Mouse (Mus musculus) spleen, adult 2 months (tissue): Measurements from ENCODE around the gene Igf2.

ENCODE experiments used
- CTCF ChIP-seq: fragments of 200-500 bp; IDR thresholded peaks from 2 replicates; pipeline ENCODE4 v1.5.1; 2011; ENCODE audit warnings: mild to moderate bottlenecking, inconsistent platforms; ENCODE audit not compliant: insufficient read depth, insufficient read length, insufficient replicate concordance; ENCODE audit errors: extremely low read depth
- POLR2A ChIP-seq: fragments of 200-500 bp; IDR thresholded peaks from 2 replicates; pipeline ENCODE4 v1.6.1; 2011; ENCODE audit warnings: low read depth, low read length, inconsistent platforms

DNA sequence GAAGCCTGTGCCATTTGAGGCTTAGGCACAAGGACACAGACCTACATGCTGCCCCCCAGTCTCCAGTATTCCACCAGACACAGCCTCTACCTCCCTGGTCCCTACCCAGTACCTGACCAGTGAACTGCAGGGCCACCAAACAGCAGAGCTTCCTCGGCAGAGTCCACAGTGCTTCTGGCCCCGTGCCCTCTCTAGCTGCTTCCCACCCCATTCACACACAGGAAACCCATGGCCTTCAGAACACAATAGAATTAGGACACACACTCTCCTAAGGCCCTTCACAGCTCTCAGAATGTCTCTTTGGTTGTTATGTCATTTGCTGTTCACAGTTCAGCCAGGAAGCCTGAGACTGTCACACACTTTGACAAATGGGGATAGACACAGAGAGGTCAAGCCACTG, at the start of gene Igf2:
- TF ChIP-seq CTCF (no peak), POLR2A (no peak)
